Mouse (Mus musculus): ENCODE measurements around the gene Plb1. TPM values are rescaled to one million over a fixed set of nuclear protein-coding genes. Genes with fewer than 3 reads are reported as not detected.

Gene Plb1
- total RNA-seq (2021) = 1 to 10 TPM in 1 of 2 experiments, under 1 TPM in 1; 0.62 to 1.3 TPM
- long read RNA-seq, partial matches to known transcripts = 0 of 1 reads
- long read RNA-seq, other reads (novel, unspliced or antisense) = 0 of 1 reads

- DNase-seq (ENCODE audit: low spot score in 2 of 2) = no peak
Measured at GRCm38 (mm10) chr5:32232474-32232873, at the start of gene Plb1. Plb1 (plus strand) TSS chr5:32232708.

GRCm38 (mm10) chr5:32182885-32183629 lies 49.5 kb upstream of the Plb1 start:
- DNase-seq (ENCODE audit: low spot score in 2 of 2) = no peak

GRCm38 (mm10) chr5:32187717-32188116 lies 44.8 kb upstream of the Plb1 start:
- DNase-seq (ENCODE audit: low spot score in 2 of 2) = no peak

- DNase-seq (ENCODE audit: low spot score in 2 of 2) = no peak
Measured at GRCm38 (mm10) chr5:32191259-32191658, 41.2 kb upstream of the Plb1 start.

GRCm38 (mm10) chr5:32192016-32192845 lies 40.3 kb upstream of the Plb1 start:
- DNase-seq (ENCODE audit: low spot score in 2 of 2) = no peak

GRCm38 (mm10) chr5:32194236-32194635 lies 38.3 kb upstream of the Plb1 start:
- no peak for DNase-seq (ENCODE audit: low spot score in 2 of 2)

- no peak for DNase-seq (ENCODE audit: low spot score in 2 of 2)
Measured at GRCm38 (mm10) chr5:32195857-32196609, 36.5 kb upstream of the Plb1 start.

GRCm38 (mm10) chr5:32197698-32198097 lies 34.8 kb upstream of the Plb1 start:
- peak; percentile 91 to 92 for DNase-seq (ENCODE audit: low spot score in 2 of 2)

- DNase-seq (ENCODE audit: low spot score in 2 of 2) = no peak
Measured at GRCm38 (mm10) chr5:32199136-32199535, 33.4 kb upstream of the Plb1 start.

- DNase-seq (ENCODE audit: low spot score in 2 of 2) = no peak
Measured at GRCm38 (mm10) chr5:32199594-32199993, 32.9 kb upstream of the Plb1 start.

- no peak for DNase-seq (ENCODE audit: low spot score in 2 of 2)
Measured at GRCm38 (mm10) chr5:32204653-32205052, 27.9 kb upstream of the Plb1 start.

GRCm38 (mm10) chr5:32206726-32207125 lies 25.8 kb upstream of the Plb1 start:
- no peak for DNase-seq (ENCODE audit: low spot score in 2 of 2)

- no peak for DNase-seq (ENCODE audit: low spot score in 2 of 2)
Measured at GRCm38 (mm10) chr5:32208460-32208859, 24.0 kb upstream of the Plb1 start.

- DNase-seq (ENCODE audit: low spot score in 2 of 2) = no peak
Measured at GRCm38 (mm10) chr5:32211011-32211410, 21.5 kb upstream of the Plb1 start.

- no peak for DNase-seq (ENCODE audit: low spot score in 2 of 2)
Measured at GRCm38 (mm10) chr5:32213746-32214145, 18.8 kb upstream of the Plb1 start.

GRCm38 (mm10) chr5:32215510-32215909 lies 17.0 kb upstream of the Plb1 start:
- peak; percentile 37 to 43 for DNase-seq (ENCODE audit: low spot score in 2 of 2)

GRCm38 (mm10) chr5:32216465-32216864 lies 16.0 kb upstream of the Plb1 start:
- DNase-seq (ENCODE audit: low spot score in 2 of 2) = no peak

- no peak for DNase-seq (ENCODE audit: low spot score in 2 of 2)
Measured at GRCm38 (mm10) chr5:32217477-32217876, 15.0 kb upstream of the Plb1 start.

- peak; percentile 38 to 46 for DNase-seq (ENCODE audit: low spot score in 2 of 2)
Measured at GRCm38 (mm10) chr5:32230372-32230771, 2.1 kb upstream of the Plb1 start.

GRCm38 (mm10) chr5:32239337-32239736 lies 6.8 kb downstream of the Plb1 start:
- DNase-seq (ENCODE audit: low spot score in 2 of 2) = no peak

- DNase-seq (ENCODE audit: low spot score in 2 of 2) = no peak
Measured at GRCm38 (mm10) chr5:32240741-32241140, 8.2 kb downstream of the Plb1 start.

Data from layer of hippocampus, postnatal 10 days (tissue).